10 mouse cellular contexts compared by ENCODE assay signal in genomic region chr10:71485063-71485762, GRCm38 (mm10).
A peak's percentile ranks its signal among the peaks of the same experiment; 100 is the strongest.
DNase-seq lines count a peak whose midpoint lies in the region; ATAC-seq lines count a peak whose summit lies in the region.
"Had no signal": no experiment of that assay in that cellular context is flagged by ENCODE, and none has a peak within 500 bp of the region (broad histone marks: within the 10 kb centered on the region; RNA-seq: fewer than 3 reads in every experiment).

No protein-coding gene starts in this region.

- DNase-seq in layer of hippocampus, adult 11-12 months (ENCODE audit: low spot score) = peak; percentile 24
- no peak for DNase-seq in layer of hippocampus, adult 9-10 months (ENCODE audit: low spot score)
- DNase-seq in ZHBTc4 (ENCODE audit: low read depth, low spot score) (peak; percentile 25), adipocyte (ENCODE audit: low spot score) (no peak)
- peak; percentile 33 for DNase-seq in midbrain, embryonic 10.5 days (ENCODE audit: low spot score)
- DNase-seq: liver, postnatal 0 days had no signal

- ATAC-seq in forebrain, embryonic 16.5 days = peak; percentile 67
- no peak for ATAC-seq in intestine, embryonic 15.5 days
- ATAC-seq in liver, embryonic 12.5 days = no peak
- ATAC-seq: liver, postnatal 0 days had no signal

- 66% methylated on average over 17 of the region's 17 CpGs for WGBS in forebrain, embryonic 16.5 days
- WGBS in midbrain, embryonic 10.5 days = 76% methylated on average over 17 of the region's 17 CpGs
- 77% methylated on average over 17 of the region's 17 CpGs for WGBS in intestine, embryonic 15.5 days
- WGBS in liver, embryonic 12.5 days (ENCODE audit: insufficient replicate concordance) = 74% methylated on average over 17 of the region's 17 CpGs

- no peak overlapping the region for H3K9ac ChIP-seq in forebrain, embryonic 16.5 days (replicated peaks; ENCODE audit: low read depth, low read length)
- H3K9ac ChIP-seq in intestine, embryonic 15.5 days = no peak overlapping the region
- H3K9ac ChIP-seq in liver, embryonic 12.5 days = no peak overlapping the region
- H3K9ac ChIP-seq: embryonic facial prominence, embryonic 15.5 days; liver, postnatal 0 days had no signal

- H3K27me3 ChIP-seq in forebrain, embryonic 16.5 days (replicated peaks; ENCODE audit: control insufficient read depth, insufficient read depth, low read length) = no peaks in the 10 kb centered on the region
- H3K27me3 ChIP-seq in midbrain, embryonic 10.5 days (ENCODE audit: low read depth, poor library complexity, severe bottlenecking) = no peaks in the 10 kb centered on the region
- no peaks in the 10 kb centered on the region for H3K27me3 ChIP-seq in intestine, embryonic 15.5 days (replicated peaks)
- no peaks in the 10 kb centered on the region for H3K27me3 ChIP-seq in liver, embryonic 12.5 days (replicated peaks)

- H3K4me1 ChIP-seq in forebrain, embryonic 16.5 days (replicated peaks; ENCODE audit: control insufficient read depth, insufficient read depth, low read length) = peaks cover 4% of the 10 kb centered on the region; the same call in 1 of the 2 replicates
- peaks cover 14% of the 10 kb centered on the region for H3K4me1 ChIP-seq in midbrain, embryonic 10.5 days
- H3K4me1 ChIP-seq in intestine, embryonic 15.5 days (replicated peaks) = no peaks in the 10 kb centered on the region
- no peaks in the 10 kb centered on the region for H3K4me1 ChIP-seq in liver, embryonic 12.5 days
- H3K4me1 ChIP-seq: embryonic facial prominence, embryonic 15.5 days had no signal

- H3K27ac ChIP-seq in forebrain, embryonic 16.5 days (ENCODE audit: low read length) = no peak overlapping the region
- H3K27ac ChIP-seq in midbrain, embryonic 10.5 days (replicated peaks) = no peak overlapping the region
- no peak overlapping the region for H3K27ac ChIP-seq in intestine, embryonic 15.5 days
- H3K27ac ChIP-seq in liver, embryonic 12.5 days = no peak overlapping the region
- H3K27ac ChIP-seq: embryonic facial prominence, embryonic 15.5 days had no signal

- H3K4me3 ChIP-seq in forebrain, embryonic 16.5 days (replicated peaks; ENCODE audit: low read length) = no peak overlapping the region
- H3K4me3 ChIP-seq in midbrain, embryonic 10.5 days = no peak overlapping the region
- H3K4me3 ChIP-seq in intestine, embryonic 15.5 days (replicated peaks) = no peak overlapping the region
- H3K4me3 ChIP-seq in liver, embryonic 12.5 days = no peak overlapping the region
- H3K4me3 ChIP-seq: embryonic facial prominence, embryonic 15.5 days had no signal

- H3K36me3 ChIP-seq in forebrain, embryonic 16.5 days (ENCODE audit: control insufficient read depth, insufficient read depth) = no peaks in the 10 kb centered on the region
- no peaks in the 10 kb centered on the region for H3K36me3 ChIP-seq in midbrain, embryonic 10.5 days
- no peaks in the 10 kb centered on the region for H3K36me3 ChIP-seq in intestine, embryonic 15.5 days
- no peaks in the 10 kb centered on the region for H3K36me3 ChIP-seq in liver, embryonic 12.5 days
- H3K36me3 ChIP-seq: embryonic facial prominence, embryonic 15.5 days had no signal

- H3K9me3 ChIP-seq in forebrain, embryonic 16.5 days (ENCODE audit: control insufficient read depth, low read length) = no peaks in the 10 kb centered on the region
- H3K9me3 ChIP-seq in midbrain, embryonic 10.5 days (replicated peaks) = no peaks in the 10 kb centered on the region
- no peaks in the 10 kb centered on the region for H3K9me3 ChIP-seq in intestine, embryonic 15.5 days
- H3K9me3 ChIP-seq in liver, embryonic 12.5 days (replicated peaks) = no peaks in the 10 kb centered on the region
- H3K9me3 ChIP-seq: embryonic facial prominence, embryonic 15.5 days had no signal

- no peak overlapping the region for H3K4me2 ChIP-seq in forebrain, embryonic 16.5 days (ENCODE audit: low read length)
- H3K4me2 ChIP-seq in intestine, embryonic 15.5 days (replicated peaks) = no peak overlapping the region
- no peak overlapping the region for H3K4me2 ChIP-seq in liver, embryonic 12.5 days
- H3K4me2 ChIP-seq: embryonic facial prominence, embryonic 15.5 days had no signal

Comparison
In these comparisons a context has a peak if more than half of its experiments do, and no peak if none do; other contexts are left out.
1. DNase-seq: peak in layer of hippocampus, adult 11-12 months (single experiment), ZHBTc4 (single experiment) and midbrain, embryonic 10.5 days (single experiment); none in layer of hippocampus, adult 9-10 months (single experiment) and adipocyte (single experiment).